Mouse (Mus musculus) testis, adult 2 months (tissue): ENCODE measurements around the gene Med12l. TPM values are rescaled to one million over a fixed set of nuclear protein-coding genes. Genes with fewer than 3 reads are reported as not detected.

Experiments
- H3K27ac ChIP-seq: fragments of 200-500 bp; 2 replicates; pipeline ENCODE4 v1.5.1; 2012; ENCODE audit warnings: low read depth, low read length; ENCODE audit not compliant: control insufficient read depth, insufficient read depth
- H3K27me3 ChIP-seq: fragments of 200-500 bp; 2 replicates; pipeline ENCODE4 v1.6.1; 2012; ENCODE audit warnings: mild to moderate bottlenecking, low read length, moderate library complexity; ENCODE audit not compliant: control insufficient read depth, insufficient read depth
- H3K36me3 ChIP-seq: fragments of 200-500 bp; 2 replicates; pipeline ENCODE4 v1.6.1; 2012; ENCODE audit warnings: mild to moderate bottlenecking, low read length; ENCODE audit not compliant: control insufficient read depth, insufficient read depth
- H3K4me1 ChIP-seq: fragments of 200-500 bp; 2 replicates; pipeline ENCODE4 v1.6.1; 2012; ENCODE audit warnings: low read length; ENCODE audit not compliant: control insufficient read depth, insufficient read depth
- H3K4me3 ChIP-seq: fragments of 200-500 bp; 2 replicates; pipeline ENCODE4 v1.5.1; 2012; ENCODE audit warnings: low read depth, mild to moderate bottlenecking, low read length, moderate library complexity, mixed read lengths; ENCODE audit not compliant: control insufficient read depth
- CTCF ChIP-seq: fragments of 200-500 bp; IDR thresholded peaks from 2 replicates; pipeline ENCODE4 v1.5.1; 2012; ENCODE audit warnings: low read depth, mild to moderate bottlenecking, inconsistent platforms, low read length, moderate library complexity; ENCODE audit not compliant: control insufficient read depth, insufficient read depth, insufficient replicate concordance
- POLR2A ChIP-seq: fragments of 200-500 bp; IDR thresholded peaks from 2 replicates; pipeline ENCODE4 v1.6.1; 2012; ENCODE audit warnings: low read depth, mild to moderate bottlenecking, inconsistent platforms, low read length, moderate library complexity; ENCODE audit not compliant: control insufficient read depth
- polyA plus RNA-seq: library from polyadenylated mRNA; depleted of rRNA; stranded (reverse); fragments of >200 nt; gene quantifications from 2 replicates; pipeline ENCODE4 v1.2.3, GENCODE M21; 2012

Gene Med12l
- polyA plus RNA-seq, 1 experiment = 4.6 TPM

- H3K27me3 ChIP-seq = no peaks in the 10 kb centered on the region
- TF ChIP-seq POLR2A = no peak
- TF ChIP-seq CTCF = no peak
- no peak overlapping the region for H3K4me3 ChIP-seq
These were observed 74.8 kb downstream of the Med12l start for GRCm38 (mm10) chr3:59080293-59080916.

GRCm38 (mm10) chr3:59080919-59081318 lies 75.3 kb downstream of the Med12l start:
- H3K27ac ChIP-seq = no peak overlapping the region
- no peaks in the 10 kb centered on the region for H3K27me3 ChIP-seq
- no peak overlapping the region for H3K4me3 ChIP-seq
- H3K36me3 ChIP-seq = no peaks in the 10 kb centered on the region
- TF ChIP-seq POLR2A = no peak
- TF ChIP-seq CTCF = no peak
- no peaks in the 10 kb centered on the region for H3K4me1 ChIP-seq

More at GRCm38 (mm10) chr3:59080293-59080916, 74.8 kb downstream of the Med12l start:
- Histone ChIP-seq H3K4me1 (no peaks in the 10 kb centered on the region), H3K36me3 (no peaks in the 10 kb centered on the region), H3K27ac (no peak overlapping the region)

- Histone ChIP-seq H3K4me1 (no peaks in the 10 kb centered on the region), H3K27ac (no peak overlapping the region), H3K36me3 (no peaks in the 10 kb centered on the region), H3K27me3 (no peaks in the 10 kb centered on the region), H3K4me3 (no peak overlapping the region)
- no peak for TF ChIP-seq CTCF
- no peak for TF ChIP-seq POLR2A
These were observed 87.1 kb downstream of the Med12l start for GRCm38 (mm10) chr3:59092702-59093101.

GRCm38 (mm10) chr3:59097421-59097820 lies 91.8 kb downstream of the Med12l start:
- Histone ChIP-seq H3K27ac (no peak overlapping the region), H3K36me3 (no peaks in the 10 kb centered on the region), H3K4me3 (no peak overlapping the region), H3K27me3 (no peaks in the 10 kb centered on the region), H3K4me1 (no peaks in the 10 kb centered on the region)
- TF ChIP-seq POLR2A (no peak), CTCF (no peak)

GRCm38 (mm10) chr3:59098540-59098939 lies 92.9 kb downstream of the Med12l start:
- TF ChIP-seq POLR2A (no peak), CTCF (no peak)
- Histone ChIP-seq H3K27ac (no peak overlapping the region), H3K36me3 (no peaks in the 10 kb centered on the region), H3K27me3 (no peaks in the 10 kb centered on the region), H3K4me3 (no peak overlapping the region), H3K4me1 (no peaks in the 10 kb centered on the region)

- TF ChIP-seq POLR2A = no peak
- no peak for TF ChIP-seq CTCF
- Histone ChIP-seq H3K4me1 (no peaks in the 10 kb centered on the region), H3K36me3 (no peaks in the 10 kb centered on the region), H3K27ac (no peak within 1 kb of the TSS), H3K4me3 (no peak within 1 kb of the TSS), H3K27me3 (no peaks in the 10 kb centered on the region)
These were observed 95.8 kb downstream of the Med12l start, which contains the start of gene Gpr171 for GRCm38 (mm10) chr3:59101218-59101986. Gene Gpr171 (minus strand): TSS chr3:59101821.

GRCm38 (mm10) chr3:59102146-59102545 lies 96.5 kb downstream of the Med12l start:
- no peaks in the 10 kb centered on the region for H3K4me1 ChIP-seq
- H3K4me3 ChIP-seq = no peak overlapping the region
- H3K27me3 ChIP-seq = no peaks in the 10 kb centered on the region
- no peaks in the 10 kb centered on the region for H3K36me3 ChIP-seq
- no peak overlapping the region for H3K27ac ChIP-seq
- TF ChIP-seq POLR2A = no peak
- TF ChIP-seq CTCF = no peak
